Mouse (Mus musculus) fibroblast of lung, adult 2 months (primary cell): ENCODE data around the gene Ppp1r14a.

ENCODE experiments used
- DNase-seq: peaks from one replicate; pipeline ENCODE4 v3.0.0-alpha.2; 2011; ENCODE audit warnings: low read depth

The Ppp1r14a gene

DNA sequence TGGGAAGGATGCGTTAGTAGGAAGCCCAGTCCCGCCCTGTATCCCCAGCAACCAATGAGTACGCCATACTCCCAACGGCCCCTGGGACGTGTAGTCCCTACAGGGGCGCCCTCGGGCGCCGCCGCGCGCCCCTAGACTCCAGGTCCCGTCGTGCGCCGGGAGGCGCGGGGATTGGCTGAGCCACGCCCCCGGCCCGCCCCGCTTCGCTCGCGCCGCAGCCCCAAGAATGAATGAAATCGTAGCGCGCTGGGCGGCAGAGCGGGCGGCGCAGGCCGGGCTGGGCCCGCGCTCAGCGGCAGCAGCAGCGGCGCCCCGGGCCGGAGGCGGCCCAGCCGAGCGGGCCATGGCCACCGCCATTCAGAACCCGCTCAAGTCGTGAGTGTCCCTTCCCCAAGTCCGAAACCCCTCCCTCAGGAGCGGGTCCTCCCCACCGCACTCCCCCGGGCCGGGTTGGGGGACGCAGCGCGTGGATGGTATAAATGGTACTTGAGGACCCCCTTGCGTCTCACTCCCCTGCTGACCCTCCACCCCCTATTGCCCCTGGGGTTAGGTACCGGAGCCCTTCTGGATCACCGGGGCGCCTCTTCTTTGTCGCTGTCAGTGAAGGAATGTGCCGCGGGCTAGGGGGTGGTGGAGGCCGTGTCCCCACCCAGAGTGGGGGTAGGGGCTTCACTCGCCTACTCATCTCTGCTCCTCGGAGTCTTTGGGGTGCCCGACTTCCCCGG lies 14.8 kb downstream of the Ppp1r14a start, which contains the start of gene Dpf1:
Dpf1 (plus strand) TSS at position 214 of the 725 bp plus-strand sequence.
- peak; percentile 46 for DNase-seq

DNA sequence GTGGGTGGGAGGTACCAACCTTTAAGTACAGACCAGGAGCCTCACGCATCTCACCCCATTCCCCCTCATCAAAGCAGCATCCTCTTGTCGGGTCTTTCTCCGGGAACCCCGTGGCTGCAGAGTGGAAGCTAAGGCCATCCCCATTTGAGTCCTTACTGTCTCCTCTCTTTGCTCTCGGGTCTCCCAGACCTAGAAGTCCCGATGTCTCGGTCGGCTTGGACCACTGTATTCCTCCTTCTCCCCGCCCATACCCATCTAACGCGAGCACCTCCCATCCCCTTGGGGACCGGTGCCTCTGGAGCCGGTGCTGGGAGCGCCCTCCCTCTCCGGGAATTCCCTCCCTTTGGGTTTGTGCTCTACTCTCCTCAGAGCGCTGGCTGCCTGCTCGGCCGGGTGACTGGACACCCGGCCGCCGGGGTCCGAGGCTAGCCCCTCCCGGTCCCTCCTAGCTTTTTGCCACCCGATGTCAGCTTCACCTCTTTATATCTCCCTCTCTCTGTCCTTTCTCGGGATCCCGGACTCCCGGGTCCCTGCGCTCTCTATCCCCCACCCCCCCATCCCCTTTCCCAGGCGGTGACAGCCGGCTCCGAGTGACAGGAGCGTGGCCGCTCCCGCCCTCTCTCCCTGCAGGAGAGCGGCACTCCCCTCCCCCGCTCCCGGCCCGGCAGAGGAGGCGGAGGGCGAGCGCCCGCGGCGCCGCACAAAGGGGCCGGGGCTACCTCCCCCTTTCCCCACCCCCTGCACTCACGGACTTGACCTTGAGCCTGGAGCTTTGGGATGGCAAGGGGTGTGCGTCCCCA lies 15.6 kb downstream of the Ppp1r14a start:
- no peak for DNase-seq

DNA sequence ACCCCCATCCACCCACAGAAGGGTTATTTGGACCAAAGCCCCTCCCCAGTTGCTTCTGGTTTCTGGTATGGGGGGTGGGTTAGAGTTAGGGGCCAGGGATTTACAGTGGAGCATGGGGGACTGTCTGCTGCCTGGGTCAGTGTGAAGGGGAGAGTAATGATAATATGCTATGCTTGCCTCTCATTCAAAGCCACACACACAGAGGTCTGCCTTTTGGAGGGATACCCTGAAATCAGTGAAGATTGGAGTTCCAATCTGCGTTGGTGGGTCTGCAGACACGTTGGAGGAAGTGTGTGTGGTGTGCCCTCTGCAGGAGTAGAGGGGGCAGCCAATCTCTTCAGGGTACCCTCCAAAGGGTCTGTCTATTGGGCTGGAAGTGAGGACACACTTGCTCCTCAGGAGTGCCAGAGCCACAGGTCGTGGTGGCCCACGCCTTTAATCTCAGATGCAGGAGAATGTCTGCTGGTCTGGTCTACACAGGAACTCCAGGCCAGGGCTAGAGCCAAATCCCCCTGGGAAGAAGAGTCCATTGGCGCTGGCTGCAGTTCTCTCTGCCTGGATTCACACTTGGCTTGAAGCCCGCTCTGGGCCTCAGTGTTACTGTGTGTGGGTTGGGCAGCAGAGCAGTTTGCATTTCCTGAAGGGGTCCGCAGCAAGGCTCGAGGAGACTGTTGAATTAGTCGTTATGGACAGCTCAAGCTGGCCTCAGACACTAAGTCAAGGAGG lies 16.3 kb downstream of the Ppp1r14a start:
- no peak for DNase-seq

DNA sequence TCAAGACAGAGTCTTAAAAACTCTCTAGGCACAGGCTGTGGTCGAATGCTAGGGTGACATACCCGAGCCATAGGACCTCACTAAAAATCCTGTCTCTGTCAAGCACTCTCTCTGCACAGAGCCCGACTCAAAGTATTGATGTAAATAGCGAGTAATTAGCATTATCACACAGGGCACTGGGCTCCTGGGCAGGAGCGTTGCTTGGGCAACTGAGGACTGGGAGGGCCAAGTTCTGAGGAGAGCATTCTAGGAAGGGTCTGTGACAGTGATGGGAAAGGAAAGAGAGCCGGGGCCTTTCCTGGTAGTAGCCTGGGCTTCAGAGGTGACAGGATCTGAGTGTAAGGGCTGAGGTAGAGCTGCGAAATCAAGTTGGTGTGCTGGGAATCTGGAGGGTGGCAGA lies 17.0 kb downstream of the Ppp1r14a start:
- DNase-seq: no peak

DNA sequence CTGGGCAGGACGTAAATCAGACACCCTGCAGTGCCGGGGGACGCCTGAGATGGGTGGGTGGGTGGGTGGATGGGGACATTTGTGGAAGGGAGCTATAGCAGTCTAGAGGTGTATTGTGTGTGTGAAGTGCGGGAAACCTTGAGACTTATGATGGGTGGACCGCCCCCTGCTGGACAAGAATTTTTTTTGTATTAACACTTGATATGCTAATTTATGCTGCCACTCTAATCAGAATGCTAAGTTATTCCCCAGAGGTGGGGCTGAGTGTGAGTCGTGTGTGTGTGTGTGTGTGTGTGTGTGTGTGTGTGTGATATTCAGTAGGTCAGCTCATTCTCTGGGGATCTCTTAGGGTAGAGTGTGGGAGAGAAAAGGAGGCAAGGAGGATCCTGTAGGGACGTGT lies 17.5 kb downstream of the Ppp1r14a start:
- no peak for DNase-seq

DNA sequence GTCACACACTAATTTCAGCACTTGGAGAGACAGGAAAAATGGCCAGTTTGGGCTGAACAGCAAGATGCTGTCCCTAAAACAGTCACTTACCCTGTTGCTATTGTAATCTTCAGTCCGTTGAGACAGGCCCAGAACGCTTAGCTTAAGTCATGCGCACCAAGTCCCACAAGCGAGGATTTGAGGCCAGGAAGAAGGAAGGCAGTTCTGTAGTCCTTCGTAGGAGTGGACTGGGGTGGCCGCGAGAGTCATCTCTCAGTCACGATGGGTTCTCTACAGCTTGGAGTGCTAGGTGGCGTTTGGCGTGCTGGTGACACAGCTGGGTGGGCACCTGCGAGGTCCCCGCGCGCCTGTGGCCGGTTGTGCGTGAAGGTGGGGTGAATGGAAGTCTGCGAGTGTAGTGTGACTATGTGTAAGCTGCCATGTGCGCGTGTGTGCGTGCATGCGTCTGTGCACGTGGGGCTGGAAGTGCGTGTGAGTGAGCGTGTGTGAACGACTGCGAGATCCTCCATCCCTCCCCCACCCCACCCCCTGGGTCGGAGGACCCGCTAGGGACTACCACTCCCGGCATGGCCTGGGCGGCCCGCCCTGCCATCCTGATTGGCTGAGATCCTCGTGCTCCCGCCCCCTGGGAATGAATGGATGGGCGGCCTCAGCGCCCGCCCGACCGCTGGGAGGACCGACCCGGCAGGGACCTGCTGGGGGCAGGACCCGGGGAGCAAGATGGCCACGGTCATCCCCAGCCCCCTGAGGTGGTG lies 18.4 kb downstream of the Ppp1r14a start:
- DNase-seq: peak; percentile 62

DNA sequence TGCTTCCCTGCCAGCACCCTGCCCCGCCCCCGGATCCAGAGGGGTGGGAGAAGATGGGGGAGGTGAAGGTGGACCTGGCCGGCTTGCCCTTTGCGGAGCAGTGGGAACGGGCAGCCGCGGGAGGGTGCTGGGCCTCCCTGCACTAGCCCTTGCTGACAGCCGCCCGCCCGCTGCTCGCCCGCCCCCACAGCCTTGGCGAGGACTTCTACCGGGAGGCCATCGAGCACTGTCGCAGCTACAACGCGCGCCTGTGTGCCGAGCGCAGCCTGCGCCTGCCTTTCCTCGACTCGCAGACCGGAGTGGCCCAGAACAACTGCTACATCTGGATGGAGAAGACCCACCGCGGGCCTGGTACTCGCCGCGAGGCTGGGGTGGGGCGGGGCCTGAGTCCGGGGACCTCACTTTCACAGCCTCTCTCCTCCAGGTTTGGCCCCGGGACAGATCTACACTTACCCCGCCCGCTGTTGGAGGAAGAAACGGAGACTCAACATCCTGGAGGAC lies 20.2 kb downstream of the Ppp1r14a start:
- DNase-seq: no peak

DNA sequence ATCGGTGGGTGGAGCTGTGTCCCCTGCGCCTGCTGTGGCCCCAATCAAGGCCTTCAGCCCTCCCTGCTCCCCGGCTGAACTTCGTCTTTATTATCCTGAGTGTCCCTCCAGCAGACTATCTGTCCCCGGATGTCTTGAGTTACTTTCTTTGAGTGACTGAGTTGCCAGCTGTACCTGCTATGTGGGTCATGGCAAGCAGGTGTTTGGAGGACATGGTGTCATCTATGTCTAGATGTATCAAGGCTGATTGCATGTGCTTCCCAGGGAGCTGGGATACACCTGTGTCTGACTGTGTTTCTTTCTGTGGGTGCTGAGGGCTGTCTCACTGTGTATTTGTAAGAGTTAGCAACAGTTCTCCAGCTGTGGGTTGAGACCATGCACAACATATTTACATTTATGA lies 20.6 kb downstream of the Ppp1r14a start:
- no peak for DNase-seq

DNA sequence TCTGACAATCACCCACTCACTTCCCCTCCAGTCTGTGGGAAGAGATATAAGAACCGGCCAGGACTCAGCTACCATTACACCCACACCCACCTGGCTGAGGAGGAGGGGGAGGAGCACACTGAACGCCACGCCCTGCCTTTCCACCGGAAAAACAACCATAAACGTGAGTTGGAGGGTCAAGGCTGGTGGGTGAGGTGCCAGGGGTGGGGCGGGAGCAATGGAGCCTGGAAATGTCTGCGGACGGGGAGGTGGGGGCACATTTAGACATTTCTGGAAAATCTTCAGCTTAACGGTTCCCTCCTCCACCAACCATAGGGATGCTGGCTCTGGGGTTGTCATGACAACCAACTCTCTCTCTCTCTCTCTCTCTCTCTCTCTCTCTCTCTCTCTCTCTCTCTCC lies 23.9 kb downstream of the Ppp1r14a start:
- no peak for DNase-seq

DNA sequence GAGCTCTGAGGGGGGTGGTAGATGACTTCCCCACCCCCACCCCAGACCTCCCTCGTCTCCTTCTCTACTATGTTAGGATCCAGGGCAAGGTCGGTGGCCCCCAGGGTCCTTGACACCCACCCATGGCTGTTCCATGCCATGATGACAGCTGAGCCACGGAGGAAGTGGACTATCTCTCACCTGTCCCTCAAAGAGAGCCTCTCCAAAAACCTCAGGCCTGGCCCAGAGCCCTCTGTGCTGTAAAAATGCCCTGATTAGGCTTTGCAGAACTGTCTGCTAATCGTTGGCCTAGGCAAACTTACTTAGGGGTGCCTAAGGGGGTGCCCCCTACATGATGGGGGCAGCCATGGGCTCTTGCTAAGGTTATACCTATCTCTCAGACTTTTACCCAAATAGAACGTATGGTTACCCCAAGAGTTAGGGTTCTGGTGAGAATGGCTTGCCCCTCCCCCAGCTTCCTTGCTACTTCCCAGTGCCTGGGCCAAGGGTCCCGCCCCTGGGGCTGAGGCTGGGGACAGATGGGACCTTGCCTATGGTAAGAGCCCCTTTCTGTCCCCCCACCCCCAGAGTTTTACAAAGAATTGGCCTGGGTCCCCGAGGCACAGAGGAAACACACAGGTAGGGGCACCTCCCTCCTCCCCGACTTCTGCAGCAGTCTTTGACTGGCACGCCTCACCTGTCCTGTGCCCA lies 24.6 kb downstream of the Ppp1r14a start:
- no peak for DNase-seq

DNA sequence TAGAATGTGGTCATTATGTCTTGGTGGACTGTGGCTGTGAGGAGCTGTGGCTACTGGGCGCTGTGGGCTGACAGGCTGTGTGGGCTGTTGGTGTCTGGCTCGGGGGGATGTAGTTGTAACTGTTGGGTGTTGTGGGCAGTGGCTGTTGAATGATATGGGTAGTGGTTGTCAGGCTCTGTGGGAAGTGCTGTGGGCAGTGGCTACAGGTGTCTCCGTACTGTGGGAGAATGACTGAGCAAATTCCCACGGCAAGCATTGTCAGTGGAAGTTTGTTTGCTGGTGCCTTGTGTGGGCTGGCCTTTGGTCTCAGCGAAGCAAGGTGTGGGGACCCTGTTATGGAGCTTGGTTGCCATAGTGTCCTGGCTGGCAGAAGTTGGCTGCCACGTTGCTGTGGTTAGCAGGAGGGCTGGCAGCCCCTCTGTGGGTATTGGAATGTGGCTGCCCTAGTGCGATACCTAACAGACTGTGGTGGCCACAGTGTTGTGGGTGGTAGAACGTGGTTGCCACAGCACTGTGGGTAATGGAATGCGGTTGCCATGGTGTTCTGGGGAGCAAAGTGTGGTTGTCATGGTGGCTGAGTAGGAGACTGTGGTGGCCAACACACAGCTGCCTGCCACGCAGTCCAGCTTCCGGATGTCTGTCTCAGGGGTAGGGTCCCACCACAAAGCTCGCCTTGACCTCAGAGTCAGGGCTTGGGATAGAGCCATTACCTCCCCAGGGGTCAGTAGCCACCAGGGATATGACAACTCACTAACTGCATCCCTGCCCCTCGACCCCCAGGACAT lies 25.9 kb downstream of the Ppp1r14a start:
- DNase-seq: peak; percentile 51

DNA sequence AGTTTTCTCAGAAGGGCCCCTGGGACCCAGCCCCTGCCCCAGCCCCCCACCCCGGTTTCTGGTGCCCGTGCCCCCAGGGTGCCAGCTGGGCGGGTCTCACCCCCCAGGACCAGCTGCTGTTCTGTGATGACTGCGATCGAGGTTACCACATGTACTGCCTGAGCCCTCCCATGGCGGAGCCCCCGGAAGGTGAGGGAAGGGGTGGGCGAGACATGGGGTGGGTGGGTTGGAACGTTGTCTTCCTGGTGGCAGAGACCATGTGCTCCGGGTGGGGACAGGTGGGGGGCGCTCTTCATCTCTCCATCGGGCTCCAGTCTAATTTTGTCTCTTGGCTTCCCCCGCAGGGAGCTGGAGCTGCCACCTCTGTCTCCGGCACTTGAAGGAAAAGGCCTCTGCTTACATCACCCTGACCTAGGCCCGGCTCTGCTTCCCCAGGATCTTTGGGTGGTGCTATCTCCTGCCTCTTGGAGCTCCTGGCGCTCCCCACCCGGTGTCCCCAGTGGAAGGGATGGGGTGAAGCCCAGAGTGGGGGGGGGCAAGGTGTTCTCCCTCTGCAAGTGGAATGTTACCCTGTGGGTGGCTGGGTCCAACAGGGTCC lies 27.1 kb downstream of the Ppp1r14a start:
- DNase-seq: no peak

DNA sequence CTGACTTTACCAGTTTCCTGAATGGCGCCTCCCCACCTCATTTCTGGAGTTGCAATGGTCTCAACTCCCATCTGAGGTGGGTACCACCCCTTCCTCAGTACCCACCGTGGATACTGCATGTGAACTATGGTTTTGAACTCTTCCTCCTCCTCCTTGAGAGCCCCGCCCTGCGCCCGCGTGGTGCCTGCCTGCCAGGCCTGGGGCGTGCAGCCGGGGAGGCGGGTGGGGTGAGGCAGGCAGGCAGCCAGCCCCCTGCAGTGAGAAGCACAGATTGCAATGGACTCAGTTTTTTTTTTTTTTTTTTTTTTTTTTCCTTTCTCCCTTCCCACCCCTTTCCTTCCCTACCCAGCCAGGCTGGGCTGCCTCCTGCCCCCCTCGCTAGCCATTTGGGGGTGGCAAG lies 27.9 kb downstream of the Ppp1r14a start:
- DNase-seq: no peak

DNA sequence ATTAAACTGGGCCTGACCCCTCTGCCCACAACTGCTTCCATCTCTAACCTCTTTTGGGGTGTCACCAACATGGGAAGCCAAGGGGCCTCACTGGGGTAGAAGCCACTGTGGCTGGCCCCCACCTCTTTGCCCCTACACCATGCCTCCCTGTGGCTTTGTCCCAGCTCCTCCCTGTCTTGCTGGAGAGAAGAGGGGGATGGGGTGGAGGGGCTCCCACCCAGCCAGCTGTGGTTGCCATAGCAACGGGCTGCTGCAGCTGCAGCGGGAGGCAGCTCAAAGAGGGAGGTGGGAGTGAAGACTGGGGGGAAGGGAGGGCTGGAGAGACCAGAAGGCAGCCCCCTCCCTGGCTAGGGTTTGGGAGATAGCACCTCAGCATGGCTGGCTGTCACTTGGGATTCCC lies 28.4 kb downstream of the Ppp1r14a start:
- DNase-seq: no peak

DNA sequence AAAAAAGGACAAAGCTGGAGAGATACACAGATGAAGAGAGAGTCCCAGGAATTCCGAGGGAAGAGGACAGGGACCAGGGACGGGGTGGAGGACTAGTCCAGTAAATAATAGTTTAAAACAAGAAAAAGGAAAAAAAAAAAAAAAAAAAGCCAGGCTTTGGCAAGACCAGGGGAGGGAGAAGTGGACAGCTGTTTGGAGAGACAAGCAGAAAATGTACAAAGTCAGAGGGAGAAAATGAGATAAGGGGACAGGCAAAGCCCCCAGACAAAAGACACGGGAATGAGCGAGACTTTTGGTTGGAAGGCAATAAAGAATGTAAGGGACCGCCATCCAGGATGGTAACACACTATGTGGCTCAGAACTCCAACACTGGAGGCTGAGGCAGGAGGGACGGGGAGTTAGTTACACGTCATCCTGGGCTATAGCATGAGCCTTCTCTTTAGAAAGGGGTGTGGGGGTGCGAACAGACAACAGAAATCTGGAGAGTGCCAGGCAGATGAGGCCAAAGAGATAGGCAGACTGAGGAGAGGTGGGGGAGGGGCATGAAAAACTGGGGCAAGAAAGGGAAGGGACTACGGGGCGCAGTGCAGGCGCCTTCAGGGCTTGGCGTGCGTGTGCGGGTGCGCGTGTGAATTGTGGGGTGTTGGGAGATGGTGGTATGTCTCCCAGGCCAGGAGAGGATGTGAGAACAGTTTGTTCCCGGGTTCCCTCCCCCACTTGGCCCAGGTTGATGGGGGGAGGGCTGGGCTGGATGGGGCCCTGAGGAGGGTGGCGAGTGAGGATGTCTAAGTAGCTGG lies 29.2 kb downstream of the Ppp1r14a start:
- DNase-seq: no peak

DNA sequence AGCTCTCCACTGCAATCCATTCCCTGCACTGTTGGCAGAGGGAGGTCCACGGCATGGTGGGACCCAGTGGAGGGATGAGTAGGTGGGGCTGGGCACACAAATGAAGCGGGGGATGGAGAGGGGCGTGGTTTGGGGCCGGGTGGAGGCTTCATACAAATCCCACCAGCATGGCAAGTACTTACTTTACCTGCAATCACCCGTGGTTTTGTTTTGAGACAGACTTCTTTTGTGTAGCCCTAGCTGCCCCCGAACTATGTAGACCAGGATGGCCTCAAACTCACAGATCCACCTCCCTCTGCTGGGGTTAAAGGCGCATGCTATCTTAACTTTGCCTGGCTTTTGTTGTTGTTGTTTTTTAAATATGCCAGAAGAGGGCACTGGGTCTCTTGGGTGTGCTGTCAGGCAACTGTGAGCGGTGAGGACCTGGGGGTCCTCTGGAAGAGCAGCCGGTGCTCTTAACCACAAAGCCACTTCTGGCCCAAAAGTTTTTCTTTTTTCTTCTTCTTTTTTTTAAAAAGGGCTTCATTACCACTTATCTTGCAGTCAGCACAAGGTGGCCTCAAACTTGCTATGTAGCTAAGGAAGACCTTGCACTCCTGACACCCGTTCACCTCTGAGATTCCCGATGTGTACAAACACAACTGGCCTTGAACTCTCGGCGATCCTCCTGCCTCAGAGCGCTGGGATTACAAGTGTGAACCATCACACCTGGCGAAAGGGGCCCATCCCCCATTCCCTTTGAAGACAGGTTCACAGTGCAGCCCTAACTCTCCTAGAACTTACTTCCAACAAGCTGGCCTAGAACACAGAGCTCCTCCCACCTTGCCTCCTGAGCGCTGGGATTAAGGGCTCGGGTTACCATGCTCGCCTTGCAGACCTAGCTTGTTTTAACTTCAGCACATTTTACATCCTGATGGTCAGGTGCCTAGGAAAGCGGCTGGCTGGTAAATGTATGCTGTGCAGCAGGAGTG lies 30.5 kb downstream of the Ppp1r14a start:
- no peak for DNase-seq

DNA sequence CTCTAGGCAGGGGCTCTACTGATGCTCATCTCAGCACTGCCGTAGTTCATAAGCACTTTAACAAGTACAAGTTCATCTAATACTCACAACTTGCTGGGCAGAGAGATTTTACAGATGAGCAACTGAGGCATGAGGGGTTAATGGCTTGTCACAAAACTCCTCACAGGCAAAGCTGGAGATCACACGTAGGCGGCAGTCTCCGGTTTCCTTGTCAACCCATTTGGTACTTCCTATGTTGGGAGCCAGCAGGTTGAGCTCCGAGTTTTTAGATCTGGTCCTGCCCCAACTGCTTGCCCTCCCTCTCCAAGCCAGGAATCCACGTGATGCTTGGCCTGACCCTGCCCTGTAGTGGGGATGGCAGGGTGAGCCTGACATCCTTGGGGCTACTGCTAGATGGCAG lies 38.0 kb downstream of the Ppp1r14a start:
- DNase-seq: no peak

DNA sequence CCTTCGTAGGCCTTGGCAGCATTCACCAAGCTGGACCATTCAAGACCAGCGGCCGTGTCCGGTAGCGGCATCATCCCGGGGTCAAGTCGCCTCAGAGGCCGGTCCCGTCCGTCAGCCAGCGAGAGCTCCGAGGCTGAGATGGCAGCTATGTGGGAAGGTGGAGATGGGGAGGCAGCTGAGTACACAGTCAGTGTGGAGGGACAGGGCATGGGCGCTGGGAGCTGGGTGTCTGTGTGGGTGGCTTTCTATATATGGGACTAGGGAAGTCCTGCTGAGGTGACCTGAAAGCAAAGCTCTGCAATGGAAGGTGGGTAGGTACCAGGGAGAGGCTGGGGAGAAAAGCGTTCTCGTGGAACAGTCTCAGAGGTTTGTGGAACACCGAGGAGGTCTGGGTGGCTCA lies 39.9 kb downstream of the Ppp1r14a start:
- no peak for DNase-seq
